Mouse (Mus musculus) Patski (cell line): ENCODE data around the gene Itpr1. TPM values are rescaled to one million over a fixed set of nuclear protein-coding genes. Genes with fewer than 3 reads are reported as not detected.

Source experiments
- ATAC-seq: fragments of 100-300 bp; one replicate; pipeline ENCODE4 v1.8.0; 2021
- CTCF ChIA-PET: fragments of 350-600 bp; sonication (Branson Sonifier 250); formaldehyde crosslinking; loops from one replicate; lab custom pipeline; 2022; ENCODE audit warnings: inconsistent platforms; lab: Charles Lee
- POLR2A ChIA-PET: fragments of 350-600 bp; sonication (Branson Sonifier 250); formaldehyde crosslinking; loops from one replicate; lab custom pipeline; 2022; ENCODE audit warnings: antibody characterized with exemption, inconsistent platforms; lab: Charles Lee
- DNase-seq: peaks from one replicate; pipeline ENCODE4 v3.0.0-alpha.2; 2011; ENCODE audit warnings: low read depth, low spot score
- H3K27me3 ChIP-seq: fragments of 371-371 bp; one replicate; pipeline ENCODE4 v1.5.1; 2021
- CTCF ChIP-seq: fragments of 100-300 bp; IDR thresholded peaks from one replicate; pipeline ENCODE4 v1.5.1; 2021
- in situ Hi-C: fragments of 300-500 bp; cut with MboI; formaldehyde crosslinking; loops from 3 replicates; pipeline ENCODE4 v1.11.1; 2018; ENCODE audit warnings: low pct_unique_long_range_greater_than_20kb, mixed read lengths
- polyA plus RNA-seq: library from polyadenylated mRNA; unstranded; gene quantifications from one replicate; pipeline ENCODE4 v1.2.3, GENCODE M21; 2021

The Itpr1 gene
- polyA plus RNA-seq, 1 experiment from 2014 or later: 67.1 TPM

DNA sequence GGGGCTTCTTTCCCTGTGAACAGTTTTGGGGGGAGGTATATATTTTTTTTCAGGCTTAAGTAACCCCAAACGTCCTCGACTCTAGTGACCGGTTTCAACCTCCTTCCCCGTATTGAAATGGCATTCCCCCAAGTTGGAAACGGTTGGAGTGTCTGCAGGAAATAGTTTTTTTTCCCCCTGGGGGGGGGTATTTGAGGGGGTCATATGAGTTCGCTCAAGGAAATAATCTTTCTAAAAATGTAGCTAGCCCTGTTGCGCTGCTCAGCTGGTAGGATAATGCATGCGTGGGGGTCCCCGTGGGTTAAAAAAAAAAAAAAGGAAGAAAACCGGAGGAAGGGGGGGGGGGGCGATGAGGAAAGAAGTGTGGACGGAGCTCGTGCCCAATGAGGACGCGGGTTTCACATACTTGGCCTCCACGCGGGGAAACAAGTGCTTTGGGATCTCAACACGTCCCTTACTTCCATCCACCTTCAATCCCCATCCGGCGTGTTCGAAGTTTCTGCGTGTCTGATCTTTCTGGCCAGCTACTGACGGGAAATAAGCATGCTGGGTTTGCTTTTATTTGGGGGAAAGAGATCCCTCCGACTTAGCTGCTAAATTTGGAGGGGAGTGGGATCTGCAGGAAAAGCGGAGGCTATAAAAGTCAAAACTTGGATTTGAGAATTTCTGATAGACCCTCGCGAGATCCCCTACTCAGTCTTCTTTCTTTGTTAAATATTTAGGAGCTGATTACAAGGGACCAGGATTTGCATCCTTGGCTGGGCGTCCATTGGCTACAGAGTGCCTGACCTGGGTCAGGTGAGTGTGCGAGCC, 791 bp downstream of the Itpr1 start:
- ChIA-PET POLR2A (interaction anchor here (0.7 to 2.5 kb wide), 13 partner anchors 10 to 173 kb away, joined by 3 to 8 read pairs (median 3); partner anchors contain the start of gene Sumf1), CTCF (interaction anchor here (2.4 kb wide), 1 partner anchor 18 kb away, joined by 8 read pairs; no protein-coding TSS in a partner anchor)
- ATAC-seq: no peak
- no peak for DNase-seq
- no peak for TF ChIP-seq CTCF
- in situ Hi-C loops: no loop called here
- H3K27me3 ChIP-seq: no peaks in the 10 kb centered on the region

DNA sequence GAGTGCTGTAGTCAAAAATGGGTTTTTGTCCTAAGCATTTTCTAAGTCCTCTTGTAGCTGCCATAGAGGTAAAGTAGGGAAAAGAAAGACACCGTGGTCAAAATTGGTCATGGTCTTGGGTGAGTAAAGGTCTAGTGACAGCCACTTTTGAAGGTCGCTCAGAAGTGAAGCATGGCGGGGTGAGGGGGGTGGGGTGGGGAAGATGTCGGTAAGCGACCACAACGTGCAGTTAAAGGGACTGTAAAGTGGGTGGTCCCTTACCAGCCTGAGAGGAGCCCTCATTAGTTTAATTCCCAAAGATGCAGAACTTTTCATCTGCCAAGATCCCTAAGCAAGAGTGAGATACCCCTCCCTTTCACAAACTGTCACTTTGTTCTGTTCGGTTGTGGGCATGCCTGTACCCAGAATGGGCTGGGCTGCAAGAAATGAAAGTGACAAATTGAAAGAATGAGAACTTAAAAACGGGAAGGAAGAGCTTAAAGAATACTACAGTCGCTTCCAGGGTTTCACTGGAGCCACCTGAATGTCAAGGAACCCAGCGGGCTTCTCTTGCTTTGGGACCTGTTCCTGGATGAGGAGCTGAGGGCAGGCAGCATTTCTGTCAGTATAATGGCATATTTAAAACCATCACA, 1.5 kb downstream of the Itpr1 start:
- in situ Hi-C loops: no loop called here
- TF ChIP-seq CTCF: no peak
- DNase-seq: no peak
- CTCF ChIA-PET: interaction anchor here (1.1 to 2.4 kb wide), 3 partner anchors 10 to 31 kb away, joined by 3 to 8 read pairs (median 4); no protein-coding TSS in a partner anchor
- POLR2A ChIA-PET: interaction anchor here (0.8 to 2.5 kb wide), 6 partner anchors 10 to 61 kb away, joined by 3 to 8 read pairs (median 4); partner anchors contain the start of gene Sumf1
- no peak for ATAC-seq
- no peaks in the 10 kb centered on the region for H3K27me3 ChIP-seq

- ATAC-seq: no peak
- no peak for TF ChIP-seq CTCF
- in situ Hi-C loops: no loop called here
- ChIA-PET CTCF (interaction anchor here (1.2 to 1.6 kb wide), 4 partner anchors 11 to 151 kb away, joined by 3 to 5 read pairs (median 4); partner anchors contain the start of gene Setmar), POLR2A (interaction anchor here (0.7 kb wide), 1 partner anchor 32 kb away, joined by 3 read pairs; no protein-coding TSS in a partner anchor)
- DNase-seq: no peak
- H3K27me3 ChIP-seq: no peaks in the 10 kb centered on the region
Measured at GRCm38 (mm10) chr6:108216091-108216490, 3.2 kb downstream of the Itpr1 start.

GRCm38 (mm10) chr6:108216832-108217231, 3.9 kb downstream of the Itpr1 start:
- no peak for ATAC-seq
- in situ Hi-C loops: no loop called here

GRCm38 (mm10) chr6:108217987-108218386, 5.1 kb downstream of the Itpr1 start:
- CTCF ChIA-PET: no interaction called here
- no peak for ATAC-seq
- no peak for DNase-seq
- no peak for TF ChIP-seq CTCF
- in situ Hi-C loops: no loop called here
- POLR2A ChIA-PET: no interaction called here
- no peaks in the 10 kb centered on the region for H3K27me3 ChIP-seq

More at GRCm38 (mm10) chr6:108216832-108217231, 3.9 kb downstream of the Itpr1 start:
- CTCF ChIA-PET: interaction anchor here (1.3 to 1.6 kb wide), 3 partner anchors 11 to 151 kb away, joined by 3 to 4 read pairs (median 4); partner anchors contain the start of gene Setmar
- no peak for DNase-seq
- TF ChIP-seq CTCF: no peak
- H3K27me3 ChIP-seq: no peaks in the 10 kb centered on the region
- POLR2A ChIA-PET: interaction anchor here (1.1 kb wide), 1 partner anchor 15 kb away, joined by 3 read pairs; no protein-coding TSS in a partner anchor

DNA sequence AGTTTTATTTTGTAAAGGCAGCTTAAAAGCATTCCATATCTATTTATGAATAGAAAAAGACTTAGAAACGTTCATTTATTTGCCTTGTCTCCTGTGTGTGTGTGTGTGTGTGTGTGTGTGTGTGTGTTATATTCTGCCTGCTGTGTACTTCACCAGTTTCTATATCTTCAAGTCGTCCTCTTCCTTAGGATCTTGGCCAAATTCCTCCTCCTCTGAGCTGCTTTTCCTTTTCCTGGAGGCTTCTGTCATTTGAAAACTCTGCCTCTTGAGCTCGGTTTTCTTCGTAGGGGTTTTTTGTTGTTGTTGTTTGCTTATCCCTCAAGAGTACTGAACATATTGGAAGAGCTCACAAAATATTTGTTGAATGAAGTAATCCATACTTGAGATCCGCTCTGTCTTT, 9.5 kb downstream of the Itpr1 start:
- POLR2A ChIA-PET: no interaction called here
- no peak for DNase-seq
- H3K27me3 ChIP-seq: no peaks in the 10 kb centered on the region
- CTCF ChIA-PET: interaction anchor here (1.2 kb wide), 1 partner anchor 27 kb away, joined by 4 read pairs; no protein-coding TSS in a partner anchor
- no peak for TF ChIP-seq CTCF
- in situ Hi-C loops: no loop called here
- ATAC-seq: no peak

DNA sequence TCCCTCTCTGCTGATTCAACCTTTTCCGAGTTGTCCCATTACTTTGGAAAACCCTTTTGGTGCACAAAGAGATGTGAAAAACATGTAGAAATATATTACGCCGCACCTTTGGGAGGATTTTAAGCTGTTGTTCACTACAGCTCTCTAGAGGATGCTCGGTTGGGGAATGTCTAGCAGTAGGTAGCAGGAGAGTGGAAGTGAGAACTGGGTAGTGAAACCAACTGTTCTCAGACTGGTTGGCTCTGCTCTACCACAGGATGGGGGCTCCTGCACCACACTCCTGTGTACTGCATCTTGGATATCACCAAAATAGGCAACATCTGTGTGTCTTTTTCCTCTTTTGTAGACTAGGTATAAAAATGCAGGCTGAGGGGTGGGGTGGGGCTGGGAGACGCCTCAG, 10.0 kb downstream of the Itpr1 start:
- no peak for TF ChIP-seq CTCF
- in situ Hi-C loops: no loop called here
- ATAC-seq (no peak), DNase-seq (no peak)
- ChIA-PET POLR2A (interaction anchor here (2.8 kb wide), 1 partner anchor 10 kb away, joined by 8 read pairs; the partner anchor contains the start of gene Itpr1), CTCF (interaction anchor here (1.2 kb wide), 1 partner anchor 26 kb away, joined by 4 read pairs; no protein-coding TSS in a partner anchor)
- no peaks in the 10 kb centered on the region for H3K27me3 ChIP-seq

DNA sequence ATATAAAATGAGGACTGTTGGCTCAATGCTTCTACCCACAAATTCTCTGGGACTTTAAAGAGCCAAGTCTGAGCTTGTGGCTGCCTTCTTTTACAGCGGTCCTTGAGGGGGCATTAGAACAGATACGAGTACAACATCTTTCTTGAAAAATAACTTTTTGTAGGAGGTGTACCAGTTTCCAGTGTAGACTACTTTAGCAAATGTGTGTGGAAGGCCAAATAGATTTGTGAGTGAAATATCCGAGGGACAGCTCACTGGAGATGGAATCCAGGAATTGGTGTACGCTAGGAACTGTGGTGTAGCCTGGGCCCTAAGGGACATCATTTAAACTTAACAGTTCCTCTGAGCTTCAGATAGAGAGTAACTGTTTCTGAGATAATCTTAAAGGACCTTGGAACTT, 11.5 kb downstream of the Itpr1 start:
- TF ChIP-seq CTCF: no peak
- ATAC-seq: no peak
- in situ Hi-C loops: no loop called here
- ChIA-PET POLR2A (interaction anchor here (0.7 to 2.8 kb wide), 2 partner anchors 11 to 13 kb away, joined by 6 to 8 read pairs; partner anchors contain the start of gene Itpr1), CTCF (interaction anchor here (0.7 to 0.9 kb wide), 2 partner anchors 9 to 25 kb away, joined by 3 read pairs; no protein-coding TSS in a partner anchor)
- no peaks in the 10 kb centered on the region for H3K27me3 ChIP-seq
- no peak for DNase-seq

DNA sequence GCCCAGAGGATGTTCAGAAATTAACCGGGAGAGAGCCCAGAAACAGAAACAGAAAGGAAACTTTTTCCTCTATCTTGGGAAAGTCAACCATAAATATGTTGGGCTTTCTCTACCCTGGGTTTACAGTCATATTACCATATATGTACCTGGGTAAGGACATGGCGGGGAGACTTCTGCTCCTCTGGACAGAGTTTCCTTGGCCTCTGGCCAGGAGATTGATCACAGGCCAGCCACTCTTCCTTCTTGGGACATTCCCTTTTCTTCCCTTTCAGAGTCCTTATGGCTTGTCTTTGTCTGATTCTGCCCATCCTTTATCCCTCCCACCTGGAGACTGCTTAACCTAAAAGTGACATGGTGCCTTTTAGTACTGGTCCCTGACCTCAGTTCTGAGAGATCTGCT, 12.1 kb downstream of the Itpr1 start:
- no peak for TF ChIP-seq CTCF
- CTCF ChIA-PET: no interaction called here
- in situ Hi-C loops: no loop called here
- ATAC-seq (no peak), DNase-seq (no peak)
- POLR2A ChIA-PET: interaction anchor here (2.8 kb wide), 1 partner anchor 12 kb away, joined by 8 read pairs; the partner anchor contains the start of gene Itpr1
- no peaks in the 10 kb centered on the region for H3K27me3 ChIP-seq

- in situ Hi-C loops: no loop called here
Measured at GRCm38 (mm10) chr6:108226230-108226629, 13.3 kb downstream of the Itpr1 start.

More at GRCm38 (mm10) chr6:108226230-108226629, 13.3 kb downstream of the Itpr1 start:
- ChIA-PET CTCF (no interaction called here), POLR2A (no interaction called here)
- DNase-seq (peak; percentile 35), ATAC-seq (peak; percentile 75)
- TF ChIP-seq CTCF: no peak
- H3K27me3 ChIP-seq: no peaks in the 10 kb centered on the region
